Mouse (Mus musculus): Measurements from ENCODE around the gene Slc30a2.

Gene Slc30a2

DNA sequence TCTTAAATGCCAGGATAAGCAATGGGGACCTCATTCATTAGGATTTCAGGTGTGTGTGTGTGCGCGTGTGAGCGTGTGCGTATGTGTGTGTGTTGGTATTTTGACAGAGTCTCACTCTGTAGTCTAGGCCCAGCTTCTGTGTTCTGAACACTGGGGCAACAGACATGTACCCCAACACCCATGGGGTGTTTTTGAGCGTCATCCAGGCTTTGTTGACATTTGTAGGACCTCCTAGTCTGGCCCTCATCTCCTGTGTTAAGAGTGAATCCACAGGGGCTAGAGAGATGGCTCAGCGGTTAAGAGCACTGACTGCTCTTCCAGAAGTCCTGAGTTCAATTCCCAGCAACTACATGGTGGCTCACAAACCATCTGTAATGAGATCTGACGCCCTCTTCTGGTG, 52.2 kb downstream of the Slc30a2 start:
- DNase-seq (ENCODE audit: extremely low read depth, insufficient read length, low spot score): no peak

GRCm38 (mm10) chr4:134395977-134396825, 53.2 kb downstream of the Slc30a2 start, which contains the start of gene Pafah2:
TSS of gene Pafah2 (plus strand) at chr4:134396320.
- DNase-seq (ENCODE audit: extremely low read depth, insufficient read length, low spot score): peak; percentile 84

GRCm38 (mm10) chr4:134397121-134397520, 54.1 kb downstream of the Slc30a2 start:
- peak; percentile 45 for DNase-seq (ENCODE audit: extremely low read depth, insufficient read length, low spot score)

- no peak for DNase-seq (ENCODE audit: extremely low read depth, insufficient read length, low spot score)
These were observed 54.8 kb downstream of the Slc30a2 start for GRCm38 (mm10) chr4:134397732-134398131.

DNA sequence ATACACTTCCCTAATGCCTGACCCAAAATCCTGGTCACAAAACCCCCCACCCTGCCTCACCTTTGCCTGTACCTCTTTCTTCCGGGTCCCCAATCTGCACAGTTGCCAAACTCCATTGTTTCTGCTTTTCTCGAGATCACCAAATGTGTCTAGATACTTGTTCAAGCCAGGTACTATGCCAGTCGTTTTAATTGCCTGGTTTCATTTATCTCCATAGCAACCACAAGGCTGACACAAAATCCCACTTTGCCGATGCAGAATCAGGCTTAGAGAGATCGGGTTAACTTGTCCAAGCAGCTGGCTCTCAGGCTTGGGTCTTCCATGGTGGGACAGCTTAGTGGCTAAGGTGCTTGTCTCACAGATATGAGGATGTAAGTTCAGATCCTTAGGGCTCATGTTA, 57.2 kb downstream of the Slc30a2 start:
- no peak for DNase-seq (ENCODE audit: extremely low read depth, insufficient read length, low spot score)

GRCm38 (mm10) chr4:134401181-134401661, 58.2 kb downstream of the Slc30a2 start:
- no peak for DNase-seq (ENCODE audit: extremely low read depth, insufficient read length, low spot score)

GRCm38 (mm10) chr4:134401856-134402570, 59.0 kb downstream of the Slc30a2 start:
- no peak for DNase-seq (ENCODE audit: extremely low read depth, insufficient read length, low spot score)

DNA sequence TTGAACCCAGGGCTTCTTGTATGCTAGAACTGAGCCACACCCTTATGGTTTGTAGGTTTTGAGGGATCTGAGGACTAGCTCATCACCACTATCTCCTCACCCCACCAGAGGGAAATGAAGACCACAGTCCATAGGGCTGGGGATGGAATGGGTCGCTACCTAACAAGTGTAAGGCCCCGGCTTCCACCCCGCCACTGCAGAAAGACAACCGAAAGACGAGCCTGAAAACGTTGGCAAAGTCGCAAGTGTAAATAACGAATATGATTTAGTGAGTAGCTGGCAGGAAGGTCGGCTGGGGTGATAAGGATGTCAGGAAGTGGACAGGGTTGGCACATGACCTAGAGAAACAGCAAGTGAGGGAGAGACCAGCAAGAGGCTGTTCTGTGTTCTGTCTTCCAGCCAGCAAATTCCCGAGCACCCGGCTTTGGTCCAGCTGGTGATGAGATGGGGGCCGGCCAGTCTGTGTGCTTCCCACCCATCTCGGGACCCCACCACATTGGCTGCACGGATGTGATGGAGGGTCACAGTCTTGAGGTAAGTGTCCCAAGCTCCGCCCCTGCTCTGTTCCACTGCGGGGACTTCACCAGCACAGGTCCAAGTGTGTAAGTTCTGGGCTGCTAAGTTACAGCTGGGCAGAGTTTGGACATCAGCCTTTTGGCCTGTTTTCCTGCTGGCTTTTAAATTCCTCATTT, 59.7 kb downstream of the Slc30a2 start:
- no peak for DNase-seq (ENCODE audit: extremely low read depth, insufficient read length, low spot score)

DNA sequence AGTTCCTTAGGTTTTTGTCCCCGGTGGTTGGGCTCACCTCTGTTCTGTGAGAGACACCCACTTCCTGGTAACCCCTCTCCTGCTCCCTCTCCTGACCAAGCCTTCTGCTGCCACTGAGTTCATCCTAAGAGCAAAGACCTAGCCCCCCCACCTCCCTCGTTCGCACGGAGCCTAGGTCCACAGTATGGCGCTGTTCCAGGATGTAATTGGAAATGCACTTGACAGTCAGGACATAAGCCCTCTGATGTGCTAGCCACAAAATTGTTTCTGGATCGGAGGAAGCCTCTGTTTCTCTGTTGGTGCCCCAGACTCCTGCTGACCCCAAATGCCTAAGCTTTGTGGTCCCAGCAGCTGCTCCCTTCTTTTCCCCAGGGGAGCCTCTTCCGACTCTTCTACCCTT, 60.7 kb downstream of the Slc30a2 start:
- DNase-seq (ENCODE audit: extremely low read depth, insufficient read length, low spot score): no peak

Data from 3134 (cell line).